Mouse (Mus musculus): ENCODE results near the gene AB124611.
A peak's percentile ranks its signal among the peaks of the same experiment; 100 is the strongest.

Gene AB124611

GRCm38 (mm10) chr9:21578226-21578625 is 52.2 kb downstream of the AB124611 start:
- TF ChIP-seq NANOG (IDR thresholded peaks at IDR 0.05; ENCODE audit: borderline replicate concordance, low read length) (no peak), POU5F1 (IDR thresholded peaks at IDR 0.05; ENCODE audit: borderline replicate concordance, low read length) (no peak), CTCF (conservative IDR thresholded peaks at IDR 0.05; ENCODE audit: low read length) (no peak)
- Histone ChIP-seq H3K4me1 (replicated peaks; ENCODE audit: low read depth, low read length) (peaks cover 41% of the 10 kb centered on the region), H3K36me3 (ENCODE audit: insufficient read depth, low read length) (peaks cover 99% of the 10 kb centered on the region), H3K9me3 (ENCODE audit: low read length) (no peaks in the 10 kb centered on the region), H3K4me3 (replicated peaks; ENCODE audit: low read length) (no peak overlapping the region), H3K27me3 (ENCODE audit: insufficient read depth, low read length) (no peaks in the 10 kb centered on the region)

- Histone ChIP-seq H3K4me1 (replicated peaks; ENCODE audit: low read depth, low read length) (peaks cover 47% of the 10 kb centered on the region), H3K36me3 (ENCODE audit: insufficient read depth, low read length) (peaks cover 100% of the 10 kb centered on the region), H3K4me3 (replicated peaks; ENCODE audit: low read length) (no peak overlapping the region), H3K27me3 (ENCODE audit: insufficient read depth, low read length) (no peaks in the 10 kb centered on the region), H3K9me3 (ENCODE audit: low read length) (no peaks in the 10 kb centered on the region)
- TF ChIP-seq POU5F1 (IDR thresholded peaks at IDR 0.05; ENCODE audit: borderline replicate concordance, low read length) (no peak), NANOG (IDR thresholded peaks at IDR 0.05; ENCODE audit: borderline replicate concordance, low read length) (no peak), CTCF (conservative IDR thresholded peaks at IDR 0.05; ENCODE audit: low read length) (no peak)
Measured at GRCm38 (mm10) chr9:21585401-21585800, 59.4 kb downstream of the AB124611 start.

GRCm38 (mm10) chr9:21587678-21588349 is 61.8 kb downstream of the AB124611 start:
- no peaks in the 10 kb centered on the region for H3K9me3 ChIP-seq (ENCODE audit: low read length)
- H3K27me3 ChIP-seq (ENCODE audit: insufficient read depth, low read length) = no peaks in the 10 kb centered on the region
- H3K36me3 ChIP-seq (ENCODE audit: insufficient read depth, low read length) = peaks cover 92% of the 10 kb centered on the region
- peak overlapping the region; percentile 51 for H3K4me3 ChIP-seq (replicated peaks; ENCODE audit: low read length)
- no peak for TF ChIP-seq POU5F1 (IDR thresholded peaks at IDR 0.05; ENCODE audit: borderline replicate concordance, low read length)
- no peak for TF ChIP-seq CTCF (conservative IDR thresholded peaks at IDR 0.05; ENCODE audit: low read length)
- TF ChIP-seq NANOG (IDR thresholded peaks at IDR 0.05; ENCODE audit: borderline replicate concordance, low read length) = no peak
- H3K4me1 ChIP-seq (replicated peaks; ENCODE audit: low read depth, low read length) = peaks cover 61% of the 10 kb centered on the region

- no peak for TF ChIP-seq POU5F1 (IDR thresholded peaks at IDR 0.05; ENCODE audit: borderline replicate concordance, low read length)
- no peak for TF ChIP-seq NANOG (IDR thresholded peaks at IDR 0.05; ENCODE audit: borderline replicate concordance, low read length)
- no peak for TF ChIP-seq CTCF (conservative IDR thresholded peaks at IDR 0.05; ENCODE audit: low read length)
- H3K9me3 ChIP-seq (ENCODE audit: low read length) = no peaks in the 10 kb centered on the region
- H3K4me1 ChIP-seq (replicated peaks; ENCODE audit: low read depth, low read length) = peaks cover 57% of the 10 kb centered on the region
- no peaks in the 10 kb centered on the region for H3K27me3 ChIP-seq (ENCODE audit: insufficient read depth, low read length)
- peak overlapping the region; percentile 51; the same call in 1 of the 2 replicates for H3K4me3 ChIP-seq (replicated peaks; ENCODE audit: low read length)
- peaks cover 87% of the 10 kb centered on the region for H3K36me3 ChIP-seq (ENCODE audit: insufficient read depth, low read length)
Measured at GRCm38 (mm10) chr9:21588350-21588749, 62.4 kb downstream of the AB124611 start.

- Histone ChIP-seq H3K27me3 (ENCODE audit: insufficient read depth, low read length) (no peaks in the 10 kb centered on the region), H3K36me3 (ENCODE audit: insufficient read depth, low read length) (peaks cover 85% of the 10 kb centered on the region), H3K4me3 (replicated peaks; ENCODE audit: low read length) (no peak overlapping the region), H3K4me1 (replicated peaks; ENCODE audit: low read depth, low read length) (peaks cover 65% of the 10 kb centered on the region), H3K9me3 (ENCODE audit: low read length) (no peaks in the 10 kb centered on the region)
- TF ChIP-seq POU5F1 (IDR thresholded peaks at IDR 0.05; ENCODE audit: borderline replicate concordance, low read length) (no peak), NANOG (IDR thresholded peaks at IDR 0.05; ENCODE audit: borderline replicate concordance, low read length) (no peak), CTCF (conservative IDR thresholded peaks at IDR 0.05; ENCODE audit: low read length) (no peak)
Measured at GRCm38 (mm10) chr9:21589538-21589937, 63.6 kb downstream of the AB124611 start.

GRCm38 (mm10) chr9:21591127-21591830 is 65.3 kb downstream of the AB124611 start:
- Histone ChIP-seq H3K36me3 (ENCODE audit: insufficient read depth, low read length) (peaks cover 85% of the 10 kb centered on the region), H3K4me3 (replicated peaks; ENCODE audit: low read length) (peak overlapping the region; percentile 97), H3K9me3 (ENCODE audit: low read length) (no peaks in the 10 kb centered on the region), H3K27me3 (ENCODE audit: insufficient read depth, low read length) (no peaks in the 10 kb centered on the region), H3K4me1 (replicated peaks; ENCODE audit: low read depth, low read length) (peaks cover 71% of the 10 kb centered on the region)
- TF ChIP-seq POU5F1 (IDR thresholded peaks at IDR 0.05; ENCODE audit: borderline replicate concordance, low read length) = no peak
- no peak for TF ChIP-seq CTCF (conservative IDR thresholded peaks at IDR 0.05; ENCODE audit: low read length)
- no peak for TF ChIP-seq NANOG (IDR thresholded peaks at IDR 0.05; ENCODE audit: borderline replicate concordance, low read length)

- Histone ChIP-seq H3K4me3 (replicated peaks; ENCODE audit: low read length) (peak overlapping the region; percentile 97), H3K4me1 (replicated peaks; ENCODE audit: low read depth, low read length) (peaks cover 66% of the 10 kb centered on the region), H3K9me3 (ENCODE audit: low read length) (no peaks in the 10 kb centered on the region), H3K36me3 (ENCODE audit: insufficient read depth, low read length) (peaks cover 82% of the 10 kb centered on the region), H3K27me3 (ENCODE audit: insufficient read depth, low read length) (no peaks in the 10 kb centered on the region)
- TF ChIP-seq POU5F1 (IDR thresholded peaks at IDR 0.05; ENCODE audit: borderline replicate concordance, low read length) (no peak), NANOG (IDR thresholded peaks at IDR 0.05; ENCODE audit: borderline replicate concordance, low read length) (no peak), CTCF (conservative IDR thresholded peaks at IDR 0.05; ENCODE audit: low read length) (no peak)
Measured at GRCm38 (mm10) chr9:21591831-21592702, 66.1 kb downstream of the AB124611 start.

- peaks cover 60% of the 10 kb centered on the region for H3K4me1 ChIP-seq (replicated peaks; ENCODE audit: low read depth, low read length)
- peak within 1 kb of the TSS; percentile 97 for H3K4me3 ChIP-seq (replicated peaks; ENCODE audit: low read length)
- no peaks in the 10 kb centered on the region for H3K9me3 ChIP-seq (ENCODE audit: low read length)
- no peaks in the 10 kb centered on the region for H3K27me3 ChIP-seq (ENCODE audit: insufficient read depth, low read length)
- no peak for TF ChIP-seq NANOG (IDR thresholded peaks at IDR 0.05; ENCODE audit: borderline replicate concordance, low read length)
- 0 out of 2 replicates have a peak, but pooled peaks have one; percentile 38 for TF ChIP-seq POU5F1 (IDR thresholded peaks at IDR 0.05; ENCODE audit: borderline replicate concordance, low read length)
- H3K36me3 ChIP-seq (ENCODE audit: insufficient read depth, low read length) = peaks cover 75% of the 10 kb centered on the region
Measured at GRCm38 (mm10) chr9:21592703-21593121, 66.7 kb downstream of the AB124611 start, which contains the start of the genes Timm29 and Yipf2. Gene Timm29, plus strand, starts transcription at chr9:21592722. Gene Yipf2, minus strand, starts transcription at chr9:21592828.

All from E14TG2a.4 (cell line).